Mouse (Mus musculus) embryonic facial prominence, embryonic 12.5 days (tissue): ENCODE measurements around the gene Tmem190. TPM values are rescaled to one million over a fixed set of nuclear protein-coding genes. Genes with fewer than 3 reads are reported as not detected.

Experiments
- ATAC-seq: fragments of 200-750 bp; cut with Nextera tagmentation; 2 replicates; pipeline ENCODE4 v1.8.0; 2017; ENCODE audit not compliant: insufficient number of reproducible peaks, insufficient read depth, low FRiP score, low TSS enrichment
- H3K27ac ChIP-seq: fragments of 300-500 bp; sonication (generic); 2 replicates; pipeline ENCODE4 v1.5.1; 2016; ENCODE audit warnings: mild to moderate bottlenecking
- H3K27me3 ChIP-seq: fragments of 300-500 bp; sonication (generic); 2 replicates; pipeline ENCODE4 v1.6.1; 2016; ENCODE audit warnings: mild to moderate bottlenecking, moderate library complexity
- H3K36me3 ChIP-seq: fragments of 300-500 bp; sonication (generic); 2 replicates; pipeline ENCODE4 v1.6.1; 2016; ENCODE audit warnings: mild to moderate bottlenecking
- H3K4me1 ChIP-seq: fragments of 300-500 bp; sonication (generic); 2 replicates; pipeline ENCODE4 v1.6.1; 2016
- H3K4me2 ChIP-seq: fragments of 300-500 bp; sonication (generic); replicated peaks from 2 replicates; pipeline ENCODE4 v1.6.1; 2016; ENCODE audit warnings: mild to moderate bottlenecking, moderate library complexity
- H3K4me3 ChIP-seq: fragments of 300-500 bp; sonication (generic); 2 replicates; pipeline ENCODE4 v1.5.1; 2016; ENCODE audit warnings: mild to moderate bottlenecking
- H3K9ac ChIP-seq: fragments of 300-500 bp; sonication (generic); 2 replicates; pipeline ENCODE4 v1.6.1; 2016; ENCODE audit warnings: mild to moderate bottlenecking, moderate library complexity
- H3K9me3 ChIP-seq: fragments of 300-500 bp; sonication (generic); 2 replicates; pipeline ENCODE4 v1.6.1; 2016; ENCODE audit warnings: mild to moderate bottlenecking, moderate library complexity
- WGBS: fragments of 180-500 bp; shearing (Covaris S2); methylation state at CpG from one replicate; pipeline ENCODE4 v1.1.7; 2016; 5-methylcytosine and 5-hydroxymethylcytosine counted together
- polyA plus RNA-seq: library from polyadenylated mRNA; unstranded; fragments of >200 nt; fragmentation: Nextera tagmentation; extraction: Ambion mirVana; gene quantifications from 2 replicates; pipeline ENCODE4 v1.2.1, GENCODE M21; 2016

Tmem190 gene
- polyA plus RNA-seq, 1 experiment from 2014 or later: not detected

GRCm38 (mm10) chr7:4747156-4747899, 35.4 kb upstream of the Tmem190 start:
- H3K9ac ChIP-seq: no peak overlapping the region
- H3K27ac ChIP-seq: no peak overlapping the region
- WGBS: 72% methylated on average over 9 of the region's 9 CpGs
- peaks cover 14% of the 10 kb centered on the region; the same call in 1 of the 2 replicates for H3K4me1 ChIP-seq
- H3K9me3 ChIP-seq: no peaks in the 10 kb centered on the region
- H3K36me3 ChIP-seq: peaks cover 45% of the 10 kb centered on the region
- H3K4me2 ChIP-seq: no peak overlapping the region
- no peak overlapping the region for H3K4me3 ChIP-seq
- no peaks in the 10 kb centered on the region for H3K27me3 ChIP-seq
- no peak for ATAC-seq

- H3K9ac ChIP-seq: no peak overlapping the region
- peaks cover 35% of the 10 kb centered on the region for H3K36me3 ChIP-seq
- no peak overlapping the region for H3K4me3 ChIP-seq
- no peak overlapping the region for H3K4me2 ChIP-seq
- 75% methylated on average over 4 of the region's 4 CpGs for WGBS
- H3K9me3 ChIP-seq: no peaks in the 10 kb centered on the region
- ATAC-seq: no peak
- H3K27ac ChIP-seq: no peak overlapping the region
- H3K27me3 ChIP-seq: no peaks in the 10 kb centered on the region
- peaks cover 10% of the 10 kb centered on the region; the same call in 1 of the 2 replicates for H3K4me1 ChIP-seq
Measured at GRCm38 (mm10) chr7:4748321-4748720, 34.4 kb upstream of the Tmem190 start.

GRCm38 (mm10) chr7:4749169-4749568, 33.6 kb upstream of the Tmem190 start:
- no peak for ATAC-seq
- Histone ChIP-seq H3K4me2 (no peak overlapping the region), H3K27ac (no peak overlapping the region), H3K9me3 (no peaks in the 10 kb centered on the region), H3K4me3 (no peak overlapping the region), H3K27me3 (no peaks in the 10 kb centered on the region), H3K9ac (no peak overlapping the region), H3K4me1 (peaks cover 10% of the 10 kb centered on the region; the same call in 1 of the 2 replicates), H3K36me3 (peaks cover 27% of the 10 kb centered on the region)
- WGBS: 78% methylated on average over 2 of the region's 2 CpGs

GRCm38 (mm10) chr7:4751971-4752820, 30.5 kb upstream of the Tmem190 start:
- peak; percentile 70 for ATAC-seq
- Histone ChIP-seq H3K4me1 (peaks cover 10% of the 10 kb centered on the region; the same call in 1 of the 2 replicates), H3K27ac (peak overlapping the region; percentile 86), H3K27me3 (no peaks in the 10 kb centered on the region), H3K4me3 (peak overlapping the region; percentile 43), H3K4me2 (peak overlapping the region; percentile 47), H3K9me3 (no peaks in the 10 kb centered on the region), H3K9ac (peak overlapping the region; percentile 19; the same call in 1 of the 2 replicates), H3K36me3 (peaks cover under 1% of the 10 kb centered on the region; the same call in 1 of the 2 replicates)
- WGBS: 2% methylated on average over 30 of the region's 30 CpGs

DNA sequence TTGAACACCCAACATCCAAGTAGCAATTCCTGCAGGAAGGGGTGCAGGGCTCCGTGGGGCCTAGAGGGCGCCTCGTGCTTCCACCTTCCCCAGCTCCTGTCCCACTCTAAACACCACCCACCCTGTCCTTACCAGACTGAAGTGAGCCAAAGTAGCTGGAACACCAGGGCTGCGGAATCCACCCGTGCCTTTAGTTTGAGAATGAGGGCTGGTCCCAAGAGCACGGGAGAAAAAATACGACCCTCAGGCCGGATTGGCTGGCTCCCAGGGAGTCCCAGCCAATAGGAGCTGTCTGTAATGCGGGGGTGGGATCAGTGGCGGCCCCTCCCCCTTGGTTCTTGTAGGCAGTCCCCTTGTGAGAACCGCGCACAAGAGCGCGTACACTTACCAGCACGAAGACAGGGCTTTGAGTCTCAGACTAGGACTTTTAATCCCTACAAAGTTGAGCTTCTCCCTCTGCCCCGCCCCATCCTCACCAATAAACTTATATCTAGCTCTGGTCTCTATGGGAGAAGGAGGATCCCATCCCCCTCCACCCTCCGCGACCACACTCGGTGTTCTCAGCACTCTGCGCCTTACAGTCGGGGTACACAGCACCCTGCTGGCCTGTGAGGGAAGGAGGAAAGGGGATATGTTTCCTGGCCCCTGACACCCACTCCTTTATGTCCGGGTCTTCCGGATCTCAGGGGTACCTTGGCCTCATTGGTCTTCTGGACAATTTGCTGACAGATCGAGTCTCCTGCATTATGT, 29.7 kb upstream of the Tmem190 start, which contains the start of gene Cox6b2:
Gene Cox6b2 (minus strand): TSS at position 274 of the 750 bp plus-strand sequence.
- peak; percentile 92 for ATAC-seq
- 3% methylated on average over 24 of the region's 24 CpGs for WGBS
- peak within 1 kb of the TSS; percentile 86 for H3K27ac ChIP-seq

GRCm38 (mm10) chr7:4759670-4760069, 23.1 kb upstream of the Tmem190 start:
- no peaks in the 10 kb centered on the region for H3K36me3 ChIP-seq
- H3K4me1 ChIP-seq: no peaks in the 10 kb centered on the region; the same call in 1 of the 2 replicates
- no peak overlapping the region for H3K4me3 ChIP-seq
- no peak for ATAC-seq
- WGBS: 44% methylated on average over 1 of the region's 1 CpGs
- H3K4me2 ChIP-seq: no peak overlapping the region
- no peaks in the 10 kb centered on the region for H3K9me3 ChIP-seq
- no peak overlapping the region for H3K27ac ChIP-seq
- H3K27me3 ChIP-seq: no peaks in the 10 kb centered on the region
- no peak overlapping the region for H3K9ac ChIP-seq

More for the DNA sequence above, 29.7 kb upstream of the Tmem190 start, which contains the start of gene Cox6b2:
- H3K36me3 ChIP-seq: no peaks in the 10 kb centered on the region
- no peaks in the 10 kb centered on the region for H3K27me3 ChIP-seq
- peak within 1 kb of the TSS; percentile 19; the same call in 1 of the 2 replicates for H3K9ac ChIP-seq
- H3K4me3 ChIP-seq: peak within 1 kb of the TSS; percentile 43
- H3K9me3 ChIP-seq: no peaks in the 10 kb centered on the region
- H3K4me2 ChIP-seq: peak within 1 kb of the TSS; percentile 47
- peaks cover 10% of the 10 kb centered on the region; the same call in 1 of the 2 replicates for H3K4me1 ChIP-seq

DNA sequence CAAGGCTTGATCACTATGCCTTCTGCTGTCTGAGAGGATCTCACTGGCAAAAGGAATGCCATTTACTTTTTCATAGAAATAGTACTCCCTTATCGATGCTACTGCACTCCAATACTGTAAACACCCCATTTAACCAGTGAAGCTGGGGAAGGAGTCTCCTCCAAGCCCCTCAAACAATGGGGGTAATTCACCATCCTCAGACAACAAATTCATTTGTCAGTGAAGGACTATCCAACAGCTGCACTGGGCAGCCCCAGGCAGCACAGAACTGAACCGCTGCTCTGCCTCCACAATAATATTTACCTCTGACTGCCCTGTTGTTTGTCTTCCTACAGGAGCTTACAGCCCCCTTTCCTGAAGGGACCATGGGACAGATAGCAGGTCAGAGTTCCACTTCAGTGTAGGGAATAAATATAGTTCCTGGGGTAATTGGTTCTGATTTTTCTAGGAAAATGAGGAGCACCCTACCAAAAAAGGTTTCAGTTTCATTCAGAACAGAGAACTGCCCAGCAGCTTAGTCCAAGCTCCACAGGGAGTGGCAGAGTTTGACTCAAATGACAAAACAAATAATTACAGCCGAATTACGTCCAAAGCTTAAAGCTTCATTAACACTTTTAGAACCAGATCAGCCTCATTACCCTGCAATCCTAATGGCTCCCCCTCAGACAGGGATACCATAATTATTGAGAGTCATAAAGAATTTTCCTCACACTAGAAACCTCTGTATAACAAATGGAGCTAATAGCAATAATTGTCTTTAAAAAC, 17.6 kb upstream of the Tmem190 start:
- Histone ChIP-seq H3K4me1 (peaks cover 4% of the 10 kb centered on the region), H3K4me3 (no peak overlapping the region), H3K9ac (no peak overlapping the region), H3K36me3 (no peaks in the 10 kb centered on the region), H3K4me2 (no peak overlapping the region), H3K9me3 (no peaks in the 10 kb centered on the region), H3K27ac (no peak overlapping the region), H3K27me3 (0 out of 2 replicates have a peak, but pooled peaks cover 2% of the 10 kb centered on the region)
- 11% methylated on average over 4 of the region's 4 CpGs for WGBS
- no peak for ATAC-seq

DNA sequence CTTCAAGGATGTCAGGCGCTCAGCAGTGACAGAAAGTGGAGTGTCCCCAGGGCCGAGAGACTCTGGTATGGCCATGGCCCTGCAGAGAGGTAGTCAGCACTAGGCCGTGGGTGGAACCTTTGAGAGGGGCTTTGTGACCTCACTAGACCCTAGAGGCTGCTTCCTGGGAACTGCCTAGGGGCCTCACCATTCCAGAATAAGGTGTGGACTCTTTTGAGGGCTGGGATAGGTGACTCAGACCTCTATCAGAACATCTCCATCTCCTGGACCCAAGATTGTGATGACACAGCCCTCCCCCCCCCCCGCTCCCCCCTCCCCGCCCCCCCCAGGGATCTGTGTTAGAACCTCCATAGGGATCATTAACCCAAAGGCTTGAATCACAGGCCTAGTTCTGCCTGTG, 11.5 kb upstream of the Tmem190 start, which contains the start of gene Fam71e2:
Gene Fam71e2 (minus strand): TSS at position 101 of the 400 bp plus-strand sequence.
- H3K9ac ChIP-seq: no peak within 1 kb of the TSS
- WGBS: 61% methylated on average over 5 of the region's 5 CpGs
- peaks cover 13% of the 10 kb centered on the region for H3K27me3 ChIP-seq
- H3K9me3 ChIP-seq: no peaks in the 10 kb centered on the region
- no peak for ATAC-seq
- no peaks in the 10 kb centered on the region for H3K4me1 ChIP-seq
- no peak within 1 kb of the TSS for H3K4me3 ChIP-seq
- no peak within 1 kb of the TSS for H3K27ac ChIP-seq
- no peaks in the 10 kb centered on the region for H3K36me3 ChIP-seq
- H3K4me2 ChIP-seq: no peak within 1 kb of the TSS

DNA sequence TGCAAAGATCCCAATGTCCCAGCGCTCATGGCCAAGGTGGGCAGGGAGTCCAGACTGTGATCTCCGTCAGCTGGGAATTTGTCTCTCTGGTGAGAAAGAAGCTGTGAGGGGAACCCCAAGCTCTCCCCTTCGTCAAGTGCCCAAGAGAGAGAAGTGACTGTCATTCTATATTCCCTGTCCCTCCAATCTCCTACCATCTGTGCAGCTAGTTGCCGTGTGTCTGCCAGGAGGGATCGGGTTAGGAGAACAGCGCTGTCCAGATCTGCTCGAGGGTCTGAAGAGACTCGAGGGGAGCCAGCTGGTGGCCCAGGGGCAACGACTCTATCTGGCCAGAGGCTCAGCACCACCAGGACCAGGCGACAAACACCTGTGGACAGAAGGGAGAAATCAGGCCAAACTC, 6.6 kb upstream of the Tmem190 start:
- Histone ChIP-seq H3K36me3 (no peaks in the 10 kb centered on the region), H3K27me3 (peaks cover 49% of the 10 kb centered on the region), H3K27ac (no peak overlapping the region), H3K9ac (no peak overlapping the region), H3K9me3 (no peaks in the 10 kb centered on the region), H3K4me3 (no peak overlapping the region), H3K4me2 (no peak overlapping the region), H3K4me1 (peaks cover 14% of the 10 kb centered on the region; the same call in 1 of the 2 replicates)
- WGBS: 46% methylated on average over 10 of the region's 10 CpGs
- no peak for ATAC-seq
